Mouse (Mus musculus) midbrain, embryonic 11.5 days (tissue): ENCODE measurements at regions not wholly inside any gene's neighbourhood (a gene's known extent, or its start where the extent isn't known, plus 50 kb on each side); places are given as distances from the start of the nearest gene placed in this dataset.

Source experiments
- ATAC-seq: fragments of 200-750 bp; cut with Nextera tagmentation; 2 replicates; pipeline ENCODE4 v1.8.0; 2017; ENCODE audit warnings: moderate TSS enrichment, moderate library complexity; ENCODE audit not compliant: low FRiP score
- DNase-seq: peaks from one replicate; pipeline ENCODE4 v3.0.0; 2015; ENCODE audit warnings: low spot score; ENCODE audit errors: missing footprints
- H3K27ac ChIP-seq: fragments of 300-500 bp; sonication (generic); 2 replicates; pipeline ENCODE4 v1.5.1; 2014; ENCODE audit warnings: low read depth, low read length
- H3K27me3 ChIP-seq: fragments of 300-500 bp; sonication (generic); 2 replicates; pipeline ENCODE4 v1.6.1; 2014; ENCODE audit warnings: mild to moderate bottlenecking, low read length, moderate library complexity, mixed read lengths; ENCODE audit not compliant: control insufficient read depth, insufficient read depth
- H3K36me3 ChIP-seq: fragments of 300-500 bp; sonication (generic); 2 replicates; pipeline ENCODE4 v1.6.1; 2014; ENCODE audit warnings: mild to moderate bottlenecking, low read length, moderate library complexity, mixed read lengths; ENCODE audit not compliant: control insufficient read depth, insufficient read depth
- H3K4me1 ChIP-seq: fragments of 300-500 bp; sonication (generic); 2 replicates; pipeline ENCODE4 v1.6.1; 2014; ENCODE audit warnings: low read length; ENCODE audit not compliant: control insufficient read depth, insufficient read depth
- H3K4me2 ChIP-seq: fragments of 300-500 bp; sonication (generic); 2 replicates; pipeline ENCODE4 v1.6.1; 2014; ENCODE audit warnings: mild to moderate bottlenecking, moderate library complexity
- H3K4me3 ChIP-seq: fragments of 300-500 bp; sonication (generic); 2 replicates; pipeline ENCODE4 v1.5.1; 2014; ENCODE audit warnings: low read depth, low read length
- H3K9ac ChIP-seq: fragments of 300-500 bp; sonication (generic); 2 replicates; pipeline ENCODE4 v1.6.1; 2014; ENCODE audit warnings: low read length
- H3K9me3 ChIP-seq: fragments of 300-500 bp; sonication (generic); 2 replicates; pipeline ENCODE4 v1.6.1; 2016; ENCODE audit warnings: low read length; ENCODE audit not compliant: control insufficient read depth
- WGBS: fragments of 180-500 bp; shearing (Covaris S2); extraction: QIAGEN DNeasy Blood & Tissue Kit; methylation state at CpG from one replicate; pipeline ENCODE4 v1.1.7; 2014; 5-methylcytosine and 5-hydroxymethylcytosine counted together

- 90% methylated on average over 4 of the region's 4 CpGs for WGBS
- no peaks in the 10 kb centered on the region for H3K4me1 ChIP-seq
- H3K4me2 ChIP-seq, result no peak overlapping the region
- no peak overlapping the region for H3K4me3 ChIP-seq
- ATAC-seq (no peak), DNase-seq (no peak)
- H3K27me3 ChIP-seq, result no peaks in the 10 kb centered on the region
- H3K27ac ChIP-seq, result no peak overlapping the region
- H3K36me3 ChIP-seq, result no peaks in the 10 kb centered on the region
- no peaks in the 10 kb centered on the region for H3K9me3 ChIP-seq
- no peak overlapping the region for H3K9ac ChIP-seq
Observed at GRCm38 (mm10) chr10:66950441-66950840, 145.5 kb upstream of the Jmjd1c start.

GRCm38 (mm10) chr10:66951231-66951822 lies 144.6 kb upstream of the Jmjd1c start:
- H3K36me3 ChIP-seq, result no peaks in the 10 kb centered on the region
- H3K9ac ChIP-seq, result no peak overlapping the region
- no peak for ATAC-seq
- no peak for DNase-seq
- H3K4me2 ChIP-seq, result no peak overlapping the region
- no peaks in the 10 kb centered on the region for H3K27me3 ChIP-seq
- no peaks in the 10 kb centered on the region for H3K4me1 ChIP-seq
- H3K27ac ChIP-seq, result no peak overlapping the region
- H3K9me3 ChIP-seq, result no peaks in the 10 kb centered on the region
- whole genome bisulfite sequencing, result 85% methylated on average over 8 of the region's 8 CpGs
- no peak overlapping the region for H3K4me3 ChIP-seq

- Histone ChIP-seq H3K4me2 (no peak overlapping the region), H3K36me3 (no peaks in the 10 kb centered on the region), H3K9ac (no peak overlapping the region), H3K4me1 (no peaks in the 10 kb centered on the region), H3K27ac (no peak overlapping the region), H3K9me3 (no peaks in the 10 kb centered on the region), H3K27me3 (no peaks in the 10 kb centered on the region), H3K4me3 (no peak overlapping the region)
- no peak for ATAC-seq
- DNase-seq, result no peak
- 82% methylated on average over 9 of the region's 9 CpGs for whole genome bisulfite sequencing
Observed at GRCm38 (mm10) chr10:66951935-66952334, 144.0 kb upstream of the Jmjd1c start.

GRCm38 (mm10) chr10:66953248-66953975 lies 142.5 kb upstream of the Jmjd1c start:
- no peak overlapping the region for H3K9ac ChIP-seq
- H3K27me3 ChIP-seq, result no peaks in the 10 kb centered on the region
- no peaks in the 10 kb centered on the region for H3K4me1 ChIP-seq
- H3K9me3 ChIP-seq, result no peaks in the 10 kb centered on the region
- ATAC-seq (no peak), DNase-seq (no peak)
- no peak overlapping the region for H3K4me2 ChIP-seq
- no peak overlapping the region for H3K4me3 ChIP-seq
- 85% methylated on average over 10 of the region's 10 CpGs for WGBS
- no peak overlapping the region for H3K27ac ChIP-seq
- no peaks in the 10 kb centered on the region for H3K36me3 ChIP-seq

- H3K4me3 ChIP-seq, result no peak overlapping the region
- no peak overlapping the region for H3K9ac ChIP-seq
- 78% methylated on average over 4 of the region's 4 CpGs for WGBS
- ATAC-seq (no peak), DNase-seq (no peak)
- H3K9me3 ChIP-seq, result no peaks in the 10 kb centered on the region
- H3K4me1 ChIP-seq, result no peaks in the 10 kb centered on the region
- H3K27ac ChIP-seq, result no peak overlapping the region
- H3K27me3 ChIP-seq, result no peaks in the 10 kb centered on the region
- no peak overlapping the region for H3K4me2 ChIP-seq
- no peaks in the 10 kb centered on the region for H3K36me3 ChIP-seq
Observed at GRCm38 (mm10) chr10:66953976-66954505, 141.9 kb upstream of the Jmjd1c start.

GRCm38 (mm10) chr10:66955430-66955829 lies 140.5 kb upstream of the Jmjd1c start:
- no peaks in the 10 kb centered on the region for H3K36me3 ChIP-seq
- no peaks in the 10 kb centered on the region for H3K9me3 ChIP-seq
- no peaks in the 10 kb centered on the region for H3K4me1 ChIP-seq
- H3K27ac ChIP-seq, result no peak overlapping the region
- H3K27me3 ChIP-seq, result no peaks in the 10 kb centered on the region
- H3K9ac ChIP-seq, result no peak overlapping the region
- H3K4me3 ChIP-seq, result no peak overlapping the region
- ATAC-seq (no peak), DNase-seq (no peak)
- no peak overlapping the region for H3K4me2 ChIP-seq
- 73% methylated on average over 5 of the region's 5 CpGs for WGBS

- Histone ChIP-seq H3K4me3 (no peak overlapping the region), H3K36me3 (no peaks in the 10 kb centered on the region), H3K27me3 (no peaks in the 10 kb centered on the region), H3K4me2 (no peak overlapping the region), H3K9me3 (no peaks in the 10 kb centered on the region), H3K27ac (no peak overlapping the region), H3K9ac (no peak overlapping the region), H3K4me1 (no peaks in the 10 kb centered on the region)
- no peak for ATAC-seq
- 88% methylated on average over 4 of the region's 4 CpGs for WGBS
- no peak for DNase-seq
Observed at GRCm38 (mm10) chr10:66956619-66957018, 139.3 kb upstream of the Jmjd1c start.

- Histone ChIP-seq H3K9ac (no peak overlapping the region), H3K9me3 (no peaks in the 10 kb centered on the region), H3K4me3 (no peak overlapping the region), H3K36me3 (no peaks in the 10 kb centered on the region), H3K27me3 (no peaks in the 10 kb centered on the region), H3K27ac (no peak overlapping the region), H3K4me2 (no peak overlapping the region), H3K4me1 (no peaks in the 10 kb centered on the region)
- 92% methylated on average over 4 of the region's 4 CpGs for WGBS
- ATAC-seq (no peak), DNase-seq (no peak)
Observed at GRCm38 (mm10) chr10:66957373-66957772, 138.6 kb upstream of the Jmjd1c start.
